Mouse (Mus musculus) olfactory bulb, adult 2 months (tissue): Measurements from ENCODE around the gene Exoc6.

Source experiments
- CTCF ChIP-seq: fragments of 200-500 bp; IDR thresholded peaks from 2 replicates; pipeline ENCODE4 v1.5.1; 2012; ENCODE audit warnings: low read depth, mild to moderate bottlenecking, low read length, moderate library complexity; ENCODE audit not compliant: insufficient read depth
- POLR2A ChIP-seq: fragments of 200-500 bp; IDR thresholded peaks from 2 replicates; pipeline ENCODE4 v1.6.1; 2012; ENCODE audit warnings: mild to moderate bottlenecking, low read depth, low read length, moderate library complexity; ENCODE audit not compliant: insufficient read depth

DNA sequence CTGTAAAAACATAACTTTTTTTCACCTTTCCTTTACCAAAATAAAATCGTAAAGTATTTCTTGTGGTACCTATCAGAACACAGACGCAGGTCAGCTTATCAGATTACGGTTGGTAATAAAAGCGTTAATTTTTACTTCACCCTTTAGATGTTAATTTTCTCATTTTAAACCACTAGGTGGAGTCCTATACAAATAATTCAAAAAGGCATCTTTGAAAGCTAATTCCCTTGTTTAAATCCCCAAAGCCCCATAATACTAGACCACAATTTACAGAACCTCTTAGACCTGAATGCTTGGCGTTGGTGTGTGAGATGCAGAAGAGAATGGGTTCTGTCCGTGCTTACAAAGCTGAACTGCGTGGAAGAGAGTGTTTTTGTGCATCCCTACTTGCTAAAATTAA is 15.6 kb downstream of the Exoc6 start:
- TF ChIP-seq CTCF (no peak), POLR2A (no peak)
